Mouse (Mus musculus) MEL-GATA-1-ER (cell line): ENCODE results near the gene Gm11032.
"Not testable (repeated sequence)": the region's sequence is repeated elsewhere in the genome, so short reads cannot be mapped to it uniquely, and the experiment has no call there.

ENCODE experiments used
- DNase-seq: peaks from one replicate; pipeline ENCODE4 v3.0.0-alpha.2; 2012; ENCODE audit warnings: low read depth; ENCODE audit errors: extremely low read depth

The Gm11032 gene

GRCm38 (mm10) chr11:4625931-4626330 lies 6.1 kb downstream of the Gm11032 start:
- no peak for DNase-seq

GRCm38 (mm10) chr11:4627636-4628035 lies 7.8 kb downstream of the Gm11032 start:
- no peak for DNase-seq

GRCm38 (mm10) chr11:4629861-4630280 lies 10.0 kb downstream of the Gm11032 start:
- DNase-seq, result no peak

- no peak for DNase-seq
Measured at GRCm38 (mm10) chr11:4633420-4633819, 13.6 kb downstream of the Gm11032 start.

- no peak for DNase-seq
Measured at GRCm38 (mm10) chr11:4634395-4634794, 14.5 kb downstream of the Gm11032 start.

- peak; percentile 20 for DNase-seq
Measured at GRCm38 (mm10) chr11:4636782-4637342, 17.0 kb downstream of the Gm11032 start.

- peak; percentile 70 for DNase-seq
Measured at GRCm38 (mm10) chr11:4637534-4638234, 17.8 kb downstream of the Gm11032 start, which contains the start of gene Ascc2. Gene Ascc2 (plus strand): TSS chr11:4637747.

GRCm38 (mm10) chr11:4638261-4638660 lies 18.4 kb downstream of the Gm11032 start:
- no peak for DNase-seq

GRCm38 (mm10) chr11:4641185-4641584 lies 21.3 kb downstream of the Gm11032 start:
- no peak for DNase-seq

- DNase-seq, result no peak
Measured at GRCm38 (mm10) chr11:4643722-4644121, 23.9 kb downstream of the Gm11032 start.

GRCm38 (mm10) chr11:4645180-4645579 lies 25.3 kb downstream of the Gm11032 start:
- DNase-seq, result not testable (repeated sequence)

- DNase-seq, result no peak
Measured at GRCm38 (mm10) chr11:4646409-4646808, 26.5 kb downstream of the Gm11032 start.

GRCm38 (mm10) chr11:4659818-4660217 lies 40.0 kb downstream of the Gm11032 start:
- DNase-seq, result peak; percentile 56

GRCm38 (mm10) chr11:4660309-4661025 lies 40.6 kb downstream of the Gm11032 start:
- DNase-seq, result no peak

GRCm38 (mm10) chr11:4661324-4661723 lies 41.5 kb downstream of the Gm11032 start:
- no peak for DNase-seq

GRCm38 (mm10) chr11:4661871-4662495 lies 42.1 kb downstream of the Gm11032 start:
- no peak for DNase-seq

- DNase-seq, result no peak
Measured at GRCm38 (mm10) chr11:4662496-4662878, 42.6 kb downstream of the Gm11032 start.
